Mouse (Mus musculus): Measurements from ENCODE around the gene Hist1h4m. TPM values are rescaled to one million over a fixed set of nuclear protein-coding genes. Genes with fewer than 3 reads are reported as not detected.
"Not testable (repeated sequence)": the region's sequence is repeated elsewhere in the genome, so short reads cannot be mapped to it uniquely, and the experiment has no call there.

The Hist1h4m gene
- polyA plus RNA-seq (2015; fragmentation: Nextera tagmentation; extraction: Ambion mirVana), result 0.90 TPM in 1 of 2 replicates, not detected in the other

- H3K27ac ChIP-seq (ENCODE audit: low read length), result not testable (repeated sequence)
Measured at GRCm38 (mm10) chr13:21811539-21811938, at the start of gene Hist1h4m. Gene Hist1h4m, plus strand, starts transcription at chr13:21811746.

GRCm38 (mm10) chr13:21778814-21779766 is 32.5 kb upstream of the Hist1h4m start:
- WGBS, result 2% methylated on average over 33 of the region's 33 CpGs
- TF ChIP-seq CTCF (IDR thresholded peaks at IDR 0.05), result no peak
- TF ChIP-seq EP300 (IDR thresholded peaks at IDR 0.05), result peak; percentile 56
- DNase-seq (ENCODE audit: low spot score) (peak; percentile 98), ATAC-seq (peak; percentile 90)
- H3K4me2 ChIP-seq (replicated peaks; ENCODE audit: low read depth, low read length), result peak overlapping the region; percentile 95
- H3K27me3 ChIP-seq (replicated peaks; ENCODE audit: insufficient read depth, low read length), result no peaks in the 10 kb centered on the region
- H3K27ac ChIP-seq (ENCODE audit: low read length), result peak overlapping the region; percentile 86
- peaks cover 10% of the 10 kb centered on the region; the same call in 1 of the 2 replicates for H3K4me1 ChIP-seq (ENCODE audit: insufficient read depth, low read depth, low read length)
- H3K9me3 ChIP-seq (ENCODE audit: low read length), result no peaks in the 10 kb centered on the region
- peak overlapping the region; percentile 52 for H3K4me3 ChIP-seq (ENCODE audit: low read depth, low read length)
- H3K36me3 ChIP-seq (ENCODE audit: insufficient read depth, low read length), result no peaks in the 10 kb centered on the region
- peak overlapping the region; percentile 63 for H3K9ac ChIP-seq (replicated peaks; ENCODE audit: low read depth)

More at GRCm38 (mm10) chr13:21811539-21811938, at the start of gene Hist1h4m:
- not testable (repeated sequence) for H3K4me1 ChIP-seq (ENCODE audit: insufficient read depth, low read depth, low read length); H3K9me3 ChIP-seq (ENCODE audit: low read length); H3K9ac ChIP-seq (replicated peaks; ENCODE audit: low read depth); H3K4me3 ChIP-seq (ENCODE audit: low read depth, low read length); H3K36me3 ChIP-seq (ENCODE audit: insufficient read depth, low read length); DNase-seq (ENCODE audit: low spot score); H3K27me3 ChIP-seq (replicated peaks; ENCODE audit: insufficient read depth, low read length); H3K4me2 ChIP-seq (replicated peaks; ENCODE audit: low read depth, low read length)
- ATAC-seq, result peak; percentile 69
- WGBS, result no CpG with 5 or more reads among the region's 24 CpGs

GRCm38 (mm10) chr13:21779767-21780731 is 31.5 kb upstream of the Hist1h4m start, which contains the start of gene Hist1h1b:
Gene Hist1h1b, minus strand, starts transcription at chr13:21780625.
- Histone ChIP-seq H3K4me3 (ENCODE audit: low read depth, low read length) (peak within 1 kb of the TSS; percentile 52), H3K4me1 (ENCODE audit: insufficient read depth, low read depth, low read length) (peaks cover 10% of the 10 kb centered on the region; the same call in 1 of the 2 replicates), H3K9ac (replicated peaks; ENCODE audit: low read depth) (peak within 1 kb of the TSS; percentile 63), H3K36me3 (ENCODE audit: insufficient read depth, low read length) (no peaks in the 10 kb centered on the region), H3K27ac (ENCODE audit: low read length) (peak within 1 kb of the TSS; percentile 86), H3K27me3 (replicated peaks; ENCODE audit: insufficient read depth, low read length) (no peaks in the 10 kb centered on the region), H3K9me3 (ENCODE audit: low read length) (no peaks in the 10 kb centered on the region), H3K4me2 (replicated peaks; ENCODE audit: low read depth, low read length) (peak within 1 kb of the TSS; percentile 95)
- no peak for TF ChIP-seq EP300 (IDR thresholded peaks at IDR 0.05)
- TF ChIP-seq CTCF (IDR thresholded peaks at IDR 0.05), result no peak
- ATAC-seq (peak; percentile 34), DNase-seq (ENCODE audit: low spot score) (peak; percentile 72)
- under 1% methylated on average over 44 of the region's 44 CpGs for WGBS

- DNase-seq (ENCODE audit: low spot score) (no peak), ATAC-seq (no peak)
- Histone ChIP-seq H3K36me3 (ENCODE audit: insufficient read depth, low read length) (no peaks in the 10 kb centered on the region), H3K9me3 (ENCODE audit: low read length) (no peaks in the 10 kb centered on the region), H3K4me3 (ENCODE audit: low read depth, low read length) (peak overlapping the region; percentile 52; the same call in 1 of the 2 replicates), H3K4me1 (ENCODE audit: insufficient read depth, low read depth, low read length) (peaks cover 10% of the 10 kb centered on the region; the same call in 1 of the 2 replicates), H3K4me2 (replicated peaks; ENCODE audit: low read depth, low read length) (peak overlapping the region; percentile 95), H3K27ac (ENCODE audit: low read length) (no peak overlapping the region), H3K9ac (replicated peaks; ENCODE audit: low read depth) (peak overlapping the region; percentile 63; the same call in 1 of the 2 replicates), H3K27me3 (replicated peaks; ENCODE audit: insufficient read depth, low read length) (no peaks in the 10 kb centered on the region)
- no peak for TF ChIP-seq EP300 (IDR thresholded peaks at IDR 0.05)
- no peak for TF ChIP-seq CTCF (IDR thresholded peaks at IDR 0.05)
- WGBS, result 32% methylated on average over 6 of the region's 6 CpGs
Measured at GRCm38 (mm10) chr13:21781021-21781555, 30.5 kb upstream of the Hist1h4m start.

GRCm38 (mm10) chr13:21781639-21782038 is 29.9 kb upstream of the Hist1h4m start:
- no peak overlapping the region for H3K4me2 ChIP-seq (replicated peaks; ENCODE audit: low read depth, low read length)
- no peak overlapping the region for H3K4me3 ChIP-seq (ENCODE audit: low read depth, low read length)
- peaks cover 10% of the 10 kb centered on the region; the same call in 1 of the 2 replicates for H3K4me1 ChIP-seq (ENCODE audit: insufficient read depth, low read depth, low read length)
- H3K9me3 ChIP-seq (ENCODE audit: low read length), result no peaks in the 10 kb centered on the region
- no peak for ATAC-seq
- H3K27ac ChIP-seq (ENCODE audit: low read length), result no peak overlapping the region
- H3K36me3 ChIP-seq (ENCODE audit: insufficient read depth, low read length), result no peaks in the 10 kb centered on the region
- DNase-seq (ENCODE audit: low spot score), result no peak
- no peak overlapping the region for H3K9ac ChIP-seq (replicated peaks; ENCODE audit: low read depth)
- TF ChIP-seq EP300 (IDR thresholded peaks at IDR 0.05) (no peak), CTCF (IDR thresholded peaks at IDR 0.05) (no peak)
- WGBS, result 90% methylated on average over 1 of the region's 1 CpGs
- H3K27me3 ChIP-seq (replicated peaks; ENCODE audit: insufficient read depth, low read length), result no peaks in the 10 kb centered on the region

GRCm38 (mm10) chr13:21782361-21783254 is 28.9 kb upstream of the Hist1h4m start:
- Histone ChIP-seq H3K27ac (ENCODE audit: low read length) (peak overlapping the region; percentile 70), H3K9ac (replicated peaks; ENCODE audit: low read depth) (0 out of 2 replicates have a peak overlapping the region, but pooled peaks have one; percentile 16), H3K4me3 (ENCODE audit: low read depth, low read length) (peak overlapping the region; percentile 34), H3K4me2 (replicated peaks; ENCODE audit: low read depth, low read length) (peak overlapping the region; percentile 56)
- not testable (repeated sequence) for H3K9me3 ChIP-seq (ENCODE audit: low read length); H3K36me3 ChIP-seq (ENCODE audit: insufficient read depth, low read length); ATAC-seq; H3K4me1 ChIP-seq (ENCODE audit: insufficient read depth, low read depth, low read length); H3K27me3 ChIP-seq (replicated peaks; ENCODE audit: insufficient read depth, low read length)
- 2% methylated on average over 11 of the region's 35 CpGs for WGBS
- DNase-seq (ENCODE audit: low spot score), result peak; percentile 76

Data from lung, postnatal 0 days (tissue).